Mouse (Mus musculus) megakaryocyte, embryonic 14.5 days (primary cell): Measurements from ENCODE around the gene Rrp1. TPM values are rescaled to one million over a fixed set of nuclear protein-coding genes. Genes with fewer than 3 reads are reported as not detected.
A peak's percentile ranks its signal among the peaks of the same experiment; 100 is the strongest.

Experiments
- H3K27me3 ChIP-seq: replicated peaks from 2 replicates; pipeline ENCODE3; 2012; ENCODE audit warnings: inconsistent platforms
- H3K36me3 ChIP-seq: replicated peaks from 2 replicates; pipeline ENCODE3; 2012; ENCODE audit warnings: low read length, inconsistent platforms, mixed read lengths
- H3K4me1 ChIP-seq: 2 replicates; pipeline ENCODE4 v1.6.1; 2012; ENCODE audit warnings: inconsistent platforms
- H3K4me3 ChIP-seq: replicated peaks from 2 replicates; pipeline ENCODE3; 2012; ENCODE audit warnings: moderate library complexity, mild to moderate bottlenecking, inconsistent platforms
- H3K9me3 ChIP-seq: 2 replicates; pipeline ENCODE4 v1.6.1; 2012; ENCODE audit warnings: inconsistent platforms
- FLI1 ChIP-seq: IDR thresholded peaks from 2 replicates; pipeline ENCODE4 v1.6.1; 2012; ENCODE audit warnings: low read length, inconsistent platforms, mixed read lengths
- GATA1 ChIP-seq: IDR thresholded peaks from 3 replicates; pipeline ENCODE4 v1.6.1; 2012; ENCODE audit warnings: mixed read lengths, low read length, inconsistent platforms, borderline replicate concordance
- polyA plus RNA-seq: library from polyadenylated mRNA; stranded (reverse); fragments of >175 nt; gene quantifications from 2 replicates; pipeline ENCODE4 v1.2.3, GENCODE M21; 2012; ENCODE audit warnings: low replicate concordance; ENCODE audit not compliant: insufficient read depth

Rrp1 gene
- polyA plus RNA-seq, 1 experiment = 210 TPM

- Histone ChIP-seq H3K9me3 (no peaks in the 10 kb centered on the region), H3K36me3 (peaks cover 96% of the 10 kb centered on the region), H3K4me3 (no peak overlapping the region), H3K4me1 (peaks cover 11% of the 10 kb centered on the region), H3K27me3 (no peaks in the 10 kb centered on the region)
- TF ChIP-seq GATA1 (no peak), FLI1 (no peak)
Measured at GRCm38 (mm10) chr10:78446195-78446594, 33.4 kb upstream of the Rrp1 start.

- Histone ChIP-seq H3K36me3 (peaks cover 75% of the 10 kb centered on the region), H3K27me3 (no peaks in the 10 kb centered on the region), H3K9me3 (no peaks in the 10 kb centered on the region), H3K4me3 (no peak overlapping the region), H3K4me1 (peaks cover 36% of the 10 kb centered on the region)
- TF ChIP-seq GATA1 (no peak), FLI1 (no peak)
Measured at GRCm38 (mm10) chr10:78442292-78442691, 29.4 kb upstream of the Rrp1 start.

- no peak overlapping the region for H3K4me3 ChIP-seq
- peaks cover 36% of the 10 kb centered on the region for H3K4me1 ChIP-seq
- H3K36me3 ChIP-seq = peaks cover 68% of the 10 kb centered on the region
- no peaks in the 10 kb centered on the region for H3K9me3 ChIP-seq
- no peaks in the 10 kb centered on the region for H3K27me3 ChIP-seq
- no peak for TF ChIP-seq FLI1
- TF ChIP-seq GATA1 = no peak
Measured at GRCm38 (mm10) chr10:78441606-78442005, 28.8 kb upstream of the Rrp1 start.

GRCm38 (mm10) chr10:78440812-78441211 lies 28.0 kb upstream of the Rrp1 start:
- peaks cover 62% of the 10 kb centered on the region for H3K36me3 ChIP-seq

GRCm38 (mm10) chr10:78439990-78440389 lies 27.1 kb upstream of the Rrp1 start:
- Histone ChIP-seq H3K9me3 (no peaks in the 10 kb centered on the region), H3K27me3 (peaks cover 10% of the 10 kb centered on the region), H3K36me3 (peaks cover 55% of the 10 kb centered on the region), H3K4me3 (no peak overlapping the region), H3K4me1 (peaks cover 35% of the 10 kb centered on the region)
- TF ChIP-seq FLI1 = no peak
- TF ChIP-seq GATA1 = no peak

More at GRCm38 (mm10) chr10:78440812-78441211, 28.0 kb upstream of the Rrp1 start:
- Histone ChIP-seq H3K4me1 (peaks cover 36% of the 10 kb centered on the region), H3K9me3 (no peaks in the 10 kb centered on the region), H3K27me3 (peaks cover 4% of the 10 kb centered on the region), H3K4me3 (no peak overlapping the region)
- no peak for TF ChIP-seq GATA1
- no peak for TF ChIP-seq FLI1

GRCm38 (mm10) chr10:78439550-78439949 lies 26.7 kb upstream of the Rrp1 start:
- H3K36me3 ChIP-seq = peaks cover 50% of the 10 kb centered on the region
- peaks cover 14% of the 10 kb centered on the region for H3K27me3 ChIP-seq
- H3K4me1 ChIP-seq = peaks cover 30% of the 10 kb centered on the region
- TF ChIP-seq GATA1 = no peak
- no peak for TF ChIP-seq FLI1
- H3K9me3 ChIP-seq = no peaks in the 10 kb centered on the region
- no peak overlapping the region for H3K4me3 ChIP-seq

- Histone ChIP-seq H3K4me1 (peaks cover 26% of the 10 kb centered on the region), H3K9me3 (no peaks in the 10 kb centered on the region), H3K4me3 (no peak overlapping the region), H3K27me3 (peaks cover 23% of the 10 kb centered on the region), H3K36me3 (peaks cover 38% of the 10 kb centered on the region)
- no peak for TF ChIP-seq GATA1
- no peak for TF ChIP-seq FLI1
Measured at GRCm38 (mm10) chr10:78438094-78438493, 25.3 kb upstream of the Rrp1 start.

GRCm38 (mm10) chr10:78432853-78433252 lies 20.0 kb upstream of the Rrp1 start:
- H3K36me3 ChIP-seq = peaks cover 17% of the 10 kb centered on the region
- TF ChIP-seq GATA1 (no peak), FLI1 (no peak)
- H3K27me3 ChIP-seq = peaks cover 41% of the 10 kb centered on the region
- H3K4me3 ChIP-seq = no peak overlapping the region
- no peaks in the 10 kb centered on the region for H3K9me3 ChIP-seq
- peaks cover 29% of the 10 kb centered on the region for H3K4me1 ChIP-seq

- peaks cover 29% of the 10 kb centered on the region for H3K27me3 ChIP-seq
- peaks cover 42% of the 10 kb centered on the region for H3K4me1 ChIP-seq
- no peaks in the 10 kb centered on the region for H3K9me3 ChIP-seq
- TF ChIP-seq FLI1 = no peak
- no peak for TF ChIP-seq GATA1
- H3K4me3 ChIP-seq = no peak overlapping the region
- H3K36me3 ChIP-seq = peaks cover 30% of the 10 kb centered on the region
Measured at GRCm38 (mm10) chr10:78429776-78430175, 16.9 kb upstream of the Rrp1 start.

GRCm38 (mm10) chr10:78429180-78429579 lies 16.3 kb upstream of the Rrp1 start:
- H3K4me3 ChIP-seq = peak overlapping the region; percentile 60
- peaks cover 30% of the 10 kb centered on the region for H3K36me3 ChIP-seq
- H3K27me3 ChIP-seq = peaks cover 23% of the 10 kb centered on the region
- no peaks in the 10 kb centered on the region for H3K9me3 ChIP-seq
- peaks cover 48% of the 10 kb centered on the region for H3K4me1 ChIP-seq
- TF ChIP-seq GATA1 = no peak
- TF ChIP-seq FLI1 = no peak

- H3K36me3 ChIP-seq = peaks cover 30% of the 10 kb centered on the region
- H3K9me3 ChIP-seq = no peaks in the 10 kb centered on the region
- no peak overlapping the region for H3K4me3 ChIP-seq
- peaks cover 53% of the 10 kb centered on the region for H3K4me1 ChIP-seq
- peaks cover 17% of the 10 kb centered on the region for H3K27me3 ChIP-seq
- TF ChIP-seq FLI1 = no peak
- TF ChIP-seq GATA1 = no peak
Measured at GRCm38 (mm10) chr10:78428070-78428469, 15.2 kb upstream of the Rrp1 start.
